8 mouse cellular contexts compared by ENCODE assay signal in genomic region chr7:139086195-139087158, GRCm38 (mm10). TPM values are rescaled to one million over a fixed set of nuclear protein-coding genes. Genes with fewer than 3 reads are reported as not detected.
DNase-seq lines count a peak whose midpoint lies in the region; ATAC-seq and TF ChIP-seq lines count a peak whose summit lies in the region.

No protein-coding gene starts in this region.

- WGBS in kidney, postnatal 0 days = 2% methylated on average over 61 of the region's 61 CpGs
- WGBS in limb, embryonic 10.5 days = 4% methylated on average over 61 of the region's 61 CpGs
- WGBS in neural tube, embryonic 14.5 days = under 1% methylated on average over 60 of the region's 61 CpGs

- H3K9ac ChIP-seq in kidney, postnatal 0 days (ENCODE audit: low read depth, low read length) = peak overlapping the region; percentile 54
- H3K9ac ChIP-seq in neural tube, embryonic 14.5 days (replicated peaks; ENCODE audit: low read depth, low read length) = peak overlapping the region; percentile 96

- ATAC-seq in kidney, postnatal 0 days (replicated peaks; ENCODE audit: low FRiP score, low read depth) = peak; percentile 46
- peak; percentile 65 for ATAC-seq in neural tube, embryonic 14.5 days (ENCODE audit: low read depth)

- TF ChIP-seq CTCF in kidney, postnatal 0 days (IDR thresholded peaks at IDR 0.05; ENCODE audit: low read depth) = no peak

- DNase-seq in kidney, postnatal 0 days (ENCODE audit: low spot score) = peak; percentile 37
- no peak for DNase-seq in kidney, adult 18-20 months
- DNase-seq in forelimb bud, embryonic 11.5 days (ENCODE audit: low read depth, low spot score) = peak; percentile 29
- DNase-seq in limb, embryonic 10.5 days (ENCODE audit: low spot score) = peak; percentile 86
- DNase-seq in c-Kit-positive CD71-positive TER-119-positive erythroid progenitor cells, embryonic 14.5 days (ENCODE audit: low spot score) = no peak
- DNase-seq in urinary bladder, postnatal 4 days (ENCODE audit: low spot score in 2 of 2) = no peak

- H3K9me3 ChIP-seq in kidney, postnatal 0 days (replicated peaks; ENCODE audit: low read length) = no peaks in the 10 kb centered on the region
- no peaks in the 10 kb centered on the region for H3K9me3 ChIP-seq in limb, embryonic 10.5 days (replicated peaks)
- no peaks in the 10 kb centered on the region for H3K9me3 ChIP-seq in neural tube, embryonic 14.5 days (ENCODE audit: control insufficient read depth, low read length)

- no peaks in the 10 kb centered on the region for H3K36me3 ChIP-seq in kidney, postnatal 0 days (ENCODE audit: insufficient read depth, low read length)
- H3K36me3 ChIP-seq in limb, embryonic 10.5 days = peaks cover 19% of the 10 kb centered on the region
- H3K36me3 ChIP-seq in neural tube, embryonic 14.5 days (ENCODE audit: control insufficient read depth, insufficient read depth, low read length) = peaks cover 16% of the 10 kb centered on the region

- H3K27me3 ChIP-seq in kidney, postnatal 0 days (ENCODE audit: insufficient read depth, low read length) = peaks cover 16% of the 10 kb centered on the region
- peaks cover 58% of the 10 kb centered on the region for H3K27me3 ChIP-seq in limb, embryonic 10.5 days (ENCODE audit: low read depth, poor library complexity, severe bottlenecking)
- H3K27me3 ChIP-seq in neural tube, embryonic 14.5 days (ENCODE audit: control insufficient read depth, insufficient read depth, low read length) = no peaks in the 10 kb centered on the region

- H3K4me3 ChIP-seq in kidney, postnatal 0 days (replicated peaks; ENCODE audit: low read depth, low read length) = peak overlapping the region; percentile 54
- H3K4me3 ChIP-seq in brown adipose tissue, adult 24 weeks (ENCODE audit: insufficient read depth, low read depth, low read length) = peak overlapping the region; percentile 62
- H3K4me3 ChIP-seq in limb, embryonic 10.5 days = peak overlapping the region; percentile 76
- peak overlapping the region; percentile 89 for H3K4me3 ChIP-seq in neural tube, embryonic 14.5 days (ENCODE audit: low read depth, low read length)

- H3K27ac ChIP-seq in kidney, postnatal 0 days = no peak overlapping the region
- H3K27ac ChIP-seq in brown adipose tissue, adult 24 weeks (replicated peaks; ENCODE audit: low read depth, low read length) = no peak overlapping the region
- peak overlapping the region; percentile 84 for H3K27ac ChIP-seq in limb, embryonic 10.5 days
- H3K27ac ChIP-seq in neural tube, embryonic 14.5 days (ENCODE audit: low read depth, low read length) = peak overlapping the region; percentile 81

- H3K4me1 ChIP-seq in kidney, postnatal 0 days (replicated peaks; ENCODE audit: insufficient read depth, low read length) = peaks cover 8% of the 10 kb centered on the region; the same call in 1 of the 2 replicates
- no peaks in the 10 kb centered on the region for H3K4me1 ChIP-seq in brown adipose tissue, adult 24 weeks (ENCODE audit: control insufficient read depth, insufficient read depth, insufficient read length, low read length)
- peaks cover 21% of the 10 kb centered on the region for H3K4me1 ChIP-seq in limb, embryonic 10.5 days
- peaks cover 31% of the 10 kb centered on the region for H3K4me1 ChIP-seq in neural tube, embryonic 14.5 days (ENCODE audit: control insufficient read depth, insufficient read depth, low read length)

- H3K4me2 ChIP-seq in kidney, postnatal 0 days (ENCODE audit: low read length) = peak overlapping the region; percentile 88
- peak overlapping the region; percentile 63 for H3K4me2 ChIP-seq in neural tube, embryonic 14.5 days (ENCODE audit: low read depth, low read length)

RNA-seq across cellular contexts. Expression of gene Dpysl4, which starts 0.7 kb away (rescaled TPM):
- polyA plus RNA-seq in kidney, postnatal 0 days (2015; fragmentation: Nextera tagmentation; extraction: Ambion mirVana) = 7.5 and 9.6 TPM in 2 replicates
- polyA plus RNA-seq in brown adipose tissue, adult 24 weeks (2012; ENCODE audit: insufficient read depth, insufficient read length, missing spikeins) = 0.54 TPM in 1 of 2 replicates, not detected in the other
- polyA plus RNA-seq in limb, embryonic 10.5 days (2016; fragmentation: Nextera tagmentation; extraction: Ambion mirVana) = 19.6 and 32.8 TPM in 2 replicates
- polyA plus RNA-seq in neural tube, embryonic 14.5 days (2014; fragmentation: Nextera tagmentation; extraction: Ambion mirVana) = 256 TPM in 2 replicates

Comparison
In these comparisons a context has a peak if more than half of its experiments do, and no peak if none do; other contexts are left out.
1. DNase-seq: peak in kidney, postnatal 0 days (single experiment), forelimb bud, embryonic 11.5 days (single experiment) and limb, embryonic 10.5 days (single experiment); none in kidney, adult 18-20 months (single experiment), c-Kit-positive CD71-positive TER-119-positive erythroid progenitor cells, embryonic 14.5 days (single experiment) and urinary bladder, postnatal 4 days (0 of 2).
2. H3K27ac ChIP-seq: peak in limb, embryonic 10.5 days (single experiment) and neural tube, embryonic 14.5 days (single experiment); none in kidney, postnatal 0 days (single experiment) and brown adipose tissue, adult 24 weeks (single experiment).
3. Peak in every context shown above with its lines, with median percentiles within 50 percentile points of each other: H3K4me3 ChIP-seq.